Mouse (Mus musculus) bone marrow macrophage, adult 2 months (primary cell): ENCODE data around the gene Cyb5b.

Experiments
- CTCF ChIP-seq: IDR thresholded peaks from 2 replicates; pipeline ENCODE4 v1.5.1; 2012; ENCODE audit warnings: low read depth, mild to moderate bottlenecking, low read length, moderate library complexity
- POLR2A ChIP-seq: IDR thresholded peaks from 2 replicates; pipeline ENCODE4 v1.6.1; 2012; ENCODE audit warnings: mild to moderate bottlenecking, low read depth, low read length, borderline replicate concordance

GRCm38 (mm10) chr8:107194786-107195451 is 44.5 kb downstream of the Cyb5b start:
- TF ChIP-seq CTCF (no peak), POLR2A (no peak)
